Mouse (Mus musculus) stomach, embryonic 14.5 days (tissue): ENCODE results near the gene Fip1l1. TPM values are rescaled to one million over a fixed set of nuclear protein-coding genes. Genes with fewer than 3 reads are reported as not detected.
A peak's percentile ranks its signal among the peaks of the same experiment; 100 is the strongest.

Source experiments
- ATAC-seq: fragments of 200-750 bp; cut with Nextera tagmentation; 2 replicates; pipeline ENCODE4 v1.8.0; 2017; ENCODE audit warnings: low read depth, moderate TSS enrichment; ENCODE audit not compliant: insufficient number of reproducible peaks, insufficient read depth, low FRiP score
- H3K27ac ChIP-seq: fragments of 300-500 bp; sonication (generic); 2 replicates; pipeline ENCODE4 v1.5.1; 2014; ENCODE audit warnings: mild to moderate bottlenecking, low read length, moderate library complexity, mixed read lengths
- H3K27me3 ChIP-seq: fragments of 300-500 bp; sonication (generic); 2 replicates; pipeline ENCODE4 v1.6.1; 2014; ENCODE audit warnings: low read length, control low read depth, mixed read lengths; ENCODE audit not compliant: control insufficient read depth, insufficient read depth
- H3K36me3 ChIP-seq: fragments of 300-500 bp; sonication (generic); 2 replicates; pipeline ENCODE4 v1.6.1; 2014; ENCODE audit warnings: mild to moderate bottlenecking, control low read depth, low read length, moderate library complexity, mixed read lengths; ENCODE audit not compliant: control insufficient read depth, insufficient read depth
- H3K4me1 ChIP-seq: fragments of 300-500 bp; sonication (generic); 2 replicates; pipeline ENCODE4 v1.6.1; 2014; ENCODE audit warnings: low read length, control low read depth, mixed read lengths; ENCODE audit not compliant: control insufficient read depth, insufficient read depth
- H3K4me2 ChIP-seq: fragments of 300-500 bp; sonication (generic); replicated peaks from 2 replicates; pipeline ENCODE4 v1.6.1; 2014; ENCODE audit warnings: low read depth, low read length, control low read depth
- H3K4me3 ChIP-seq: fragments of 300-500 bp; sonication (generic); 2 replicates; pipeline ENCODE4 v1.5.1; 2014; ENCODE audit warnings: low read depth, low read length, control low read depth
- H3K9ac ChIP-seq: fragments of 300-500 bp; sonication (generic); replicated peaks from 2 replicates; pipeline ENCODE4 v1.6.1; 2014; ENCODE audit warnings: low read depth, mild to moderate bottlenecking, control low read depth, low read length, moderate library complexity, mixed read lengths
- H3K9me3 ChIP-seq: fragments of 300-500 bp; sonication (generic); 2 replicates; pipeline ENCODE4 v1.6.1; 2016; ENCODE audit warnings: low read depth, low read length, control low read depth; ENCODE audit not compliant: control insufficient read depth
- WGBS: fragments of 180-500 bp; shearing (Covaris S2); extraction: QIAGEN DNeasy Blood & Tissue Kit; methylation state at CpG from one replicate; pipeline ENCODE4 v1.1.7; 2014; 5-methylcytosine and 5-hydroxymethylcytosine counted together
- polyA plus RNA-seq: library from polyadenylated mRNA; unstranded; fragments of >200 nt; fragmentation: Nextera tagmentation; extraction: Ambion mirVana; gene quantifications from 2 replicates; pipeline ENCODE4 v1.2.1, GENCODE M21; 2014

The Fip1l1 gene
- polyA plus RNA-seq = 88.6 and 89.0 TPM in 2 replicates

- Histone ChIP-seq H3K4me2 (peak within 1 kb of the TSS; percentile 57), H3K4me1 (peaks cover 26% of the 10 kb centered on the region), H3K9me3 (no peaks in the 10 kb centered on the region), H3K9ac (peak within 1 kb of the TSS; percentile 90), H3K27ac (peak within 1 kb of the TSS; percentile 95), H3K27me3 (no peaks in the 10 kb centered on the region), H3K36me3 (peaks cover 3% of the 10 kb centered on the region; the same call in 1 of the 2 replicates), H3K4me3 (peak within 1 kb of the TSS; percentile 86)
- WGBS = under 1% methylated on average over 57 of the region's 73 CpGs
- ATAC-seq = peak; percentile 89
Observed at GRCm38 (mm10) chr5:74535240-74536021, at the start of gene Fip1l1. Fip1l1 (plus strand) TSS chr5:74535449.

GRCm38 (mm10) chr5:74492705-74493104 is 42.5 kb upstream of the Fip1l1 start:
- Histone ChIP-seq H3K4me2 (no peak overlapping the region), H3K27me3 (no peaks in the 10 kb centered on the region), H3K9ac (no peak overlapping the region), H3K27ac (no peak overlapping the region), H3K9me3 (no peaks in the 10 kb centered on the region), H3K36me3 (no peaks in the 10 kb centered on the region), H3K4me1 (no peaks in the 10 kb centered on the region), H3K4me3 (no peak overlapping the region)
- no peak for ATAC-seq
- WGBS = 84% methylated on average over 3 of the region's 3 CpGs

- no peaks in the 10 kb centered on the region for H3K36me3 ChIP-seq
- no peak for ATAC-seq
- no peak overlapping the region for H3K4me2 ChIP-seq
- no peak overlapping the region for H3K4me3 ChIP-seq
- H3K9ac ChIP-seq = no peak overlapping the region
- no peaks in the 10 kb centered on the region for H3K27me3 ChIP-seq
- H3K4me1 ChIP-seq = no peaks in the 10 kb centered on the region
- H3K27ac ChIP-seq = no peak overlapping the region
- H3K9me3 ChIP-seq = no peaks in the 10 kb centered on the region
Observed at GRCm38 (mm10) chr5:74511686-74512085, 23.6 kb upstream of the Fip1l1 start.

GRCm38 (mm10) chr5:74527025-74527424 is 8.2 kb upstream of the Fip1l1 start:
- Histone ChIP-seq H3K4me1 (peaks cover 8% of the 10 kb centered on the region), H3K36me3 (no peaks in the 10 kb centered on the region), H3K4me3 (no peak overlapping the region), H3K4me2 (no peak overlapping the region), H3K27me3 (no peaks in the 10 kb centered on the region), H3K27ac (no peak overlapping the region), H3K9me3 (no peaks in the 10 kb centered on the region), H3K9ac (no peak overlapping the region)
- ATAC-seq = no peak
- WGBS = 78% methylated on average over 5 of the region's 5 CpGs

GRCm38 (mm10) chr5:74530785-74531184 is 4.5 kb upstream of the Fip1l1 start:
- Histone ChIP-seq H3K27ac (no peak overlapping the region), H3K4me2 (peak overlapping the region; percentile 96), H3K4me1 (peaks cover 10% of the 10 kb centered on the region), H3K4me3 (peak overlapping the region; percentile 93), H3K27me3 (no peaks in the 10 kb centered on the region), H3K9ac (peak overlapping the region; percentile 55; the same call in 1 of the 2 replicates), H3K36me3 (no peaks in the 10 kb centered on the region), H3K9me3 (no peaks in the 10 kb centered on the region)
- no peak for ATAC-seq
- WGBS = 19% methylated on average over 16 of the region's 16 CpGs

GRCm38 (mm10) chr5:74531630-74532280 is 3.5 kb upstream of the Fip1l1 start, which contains the start of gene Scfd2:
Scfd2 (minus strand) TSS chr5:74531759.
- Histone ChIP-seq H3K4me1 (peaks cover 12% of the 10 kb centered on the region), H3K27me3 (no peaks in the 10 kb centered on the region), H3K4me3 (peak within 1 kb of the TSS; percentile 93), H3K36me3 (no peaks in the 10 kb centered on the region), H3K27ac (peak within 1 kb of the TSS; percentile 66; the same call in 1 of the 2 replicates), H3K4me2 (peak within 1 kb of the TSS; percentile 96), H3K9me3 (no peaks in the 10 kb centered on the region), H3K9ac (peak within 1 kb of the TSS; percentile 55; the same call in 1 of the 2 replicates)
- 5% methylated on average over 35 of the region's 35 CpGs for WGBS
- peak; percentile 90 for ATAC-seq

GRCm38 (mm10) chr5:74536180-74536947 is 1.1 kb downstream of the Fip1l1 start:
- Histone ChIP-seq H3K9ac (peak overlapping the region; percentile 90), H3K36me3 (peaks cover 10% of the 10 kb centered on the region; the same call in 1 of the 2 replicates), H3K4me2 (peak overlapping the region; percentile 57), H3K4me3 (peak overlapping the region; percentile 86), H3K27me3 (no peaks in the 10 kb centered on the region), H3K27ac (peak overlapping the region; percentile 95), H3K4me1 (peaks cover 21% of the 10 kb centered on the region; the same call in 1 of the 2 replicates), H3K9me3 (no peaks in the 10 kb centered on the region)
- no peak for ATAC-seq
- WGBS = 35% methylated on average over 12 of the region's 12 CpGs

GRCm38 (mm10) chr5:74545606-74546005 is 10.4 kb downstream of the Fip1l1 start:
- peaks cover 61% of the 10 kb centered on the region for H3K36me3 ChIP-seq
- H3K9ac ChIP-seq = no peak overlapping the region
- H3K27ac ChIP-seq = no peak overlapping the region
- no peak overlapping the region for H3K4me2 ChIP-seq
- no peaks in the 10 kb centered on the region for H3K27me3 ChIP-seq
- no peak overlapping the region for H3K4me3 ChIP-seq
- H3K4me1 ChIP-seq = no peaks in the 10 kb centered on the region
- WGBS = 93% methylated on average over 4 of the region's 4 CpGs
- no peaks in the 10 kb centered on the region for H3K9me3 ChIP-seq
- no peak for ATAC-seq
